Mouse (Mus musculus): ENCODE measurements around the gene 2010111I01Rik.

DNA sequence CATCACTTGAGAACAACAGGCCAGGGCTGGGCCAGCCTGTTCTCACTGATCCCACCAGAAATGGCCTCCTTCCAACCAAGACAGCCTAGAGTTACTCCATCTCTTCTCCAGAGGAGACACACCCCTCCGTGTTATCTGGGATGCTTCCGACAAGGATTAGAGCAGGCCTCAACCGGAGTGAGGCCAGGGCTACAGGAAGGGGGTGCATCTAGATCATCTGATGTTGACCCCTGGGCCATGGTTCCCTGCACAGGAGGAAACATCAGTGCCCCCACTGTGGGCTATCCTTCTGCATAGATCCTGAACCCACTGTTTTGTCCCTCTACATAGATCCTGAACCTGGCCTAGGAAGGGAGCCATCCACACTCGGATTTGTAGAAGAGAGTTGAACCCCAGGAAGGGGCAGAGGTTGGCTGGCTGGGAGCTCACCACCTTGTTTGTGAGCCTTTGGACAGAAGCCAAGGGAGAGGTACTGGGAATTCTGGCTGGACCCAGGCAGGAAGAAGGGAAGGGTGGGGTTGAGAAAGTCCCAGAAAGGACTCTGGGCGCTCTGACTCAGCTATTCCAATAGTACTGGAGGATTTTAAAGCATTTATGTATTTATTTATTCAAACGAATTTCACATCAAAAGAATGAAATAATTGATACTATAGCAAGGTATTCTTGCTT, 339.6 kb downstream of the 2010111I01Rik start:
- TF ChIP-seq EP300 (optimal IDR thresholded peaks at IDR 0.05) (no peak), CTCF (IDR thresholded peaks at IDR 0.05; ENCODE audit: low read depth) (no peak)

Data from stomach, postnatal 0 days (tissue).